Mouse (Mus musculus): Measurements from ENCODE around the gene Sgo2a.

DNA sequence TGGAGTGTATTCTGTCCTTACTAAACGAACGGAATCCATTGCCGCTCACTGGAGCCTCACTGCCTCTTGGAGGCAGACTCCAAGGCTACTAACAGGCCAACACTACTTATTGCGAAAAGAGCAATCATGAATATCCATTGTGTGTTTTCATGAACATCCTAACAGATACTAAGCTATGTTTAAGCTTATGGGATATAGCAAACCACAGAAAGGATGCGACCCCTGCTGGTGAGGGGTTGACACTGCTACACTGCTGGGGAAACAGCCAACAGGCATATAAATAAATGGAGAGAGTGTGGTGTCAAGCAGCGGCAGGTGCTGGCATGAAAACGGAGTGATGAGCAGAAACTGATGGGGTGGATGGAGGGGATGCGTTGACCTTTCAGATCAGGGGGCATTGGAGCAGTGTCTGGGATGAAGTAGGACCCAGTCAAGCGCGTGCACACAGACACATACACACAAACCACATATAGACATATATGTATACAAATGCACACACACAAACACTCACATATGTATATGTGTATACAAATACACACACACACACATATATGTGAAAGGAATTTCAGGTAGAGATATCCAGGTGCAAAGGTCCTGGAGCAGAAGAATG lies 35.5 kb downstream of the Sgo2a start:
- TF ChIP-seq POLR2A (IDR thresholded peaks at IDR 0.05; ENCODE audit: extremely low read depth, insufficient read depth, low read length) (no peak), CTCF (IDR thresholded peaks at IDR 0.05; ENCODE audit: extremely low read depth, insufficient read depth, low read length) (peak; percentile 66)

Measured in cortical plate, adult 2 months (tissue).